Mouse (Mus musculus) erythroblast, embryonic 14.5 days (primary cell): ENCODE measurements at regions not wholly inside any gene's neighbourhood (a gene's known extent, or its start where the extent isn't known, plus 50 kb on each side); places are given as distances from the start of the nearest gene placed in this dataset.

Source experiments
- H3K27me3 ChIP-seq: 2 replicates; pipeline ENCODE4 v1.6.1; 2012; ENCODE audit warnings: inconsistent platforms; ENCODE audit not compliant: control insufficient read depth
- H3K36me3 ChIP-seq: 2 replicates; pipeline ENCODE4 v1.6.1; 2012; ENCODE audit warnings: mild to moderate bottlenecking, inconsistent platforms; ENCODE audit not compliant: control insufficient read depth
- H3K4me1 ChIP-seq: 2 replicates; pipeline ENCODE4 v1.6.1; 2012; ENCODE audit warnings: inconsistent platforms; ENCODE audit not compliant: control insufficient read depth
- H3K4me3 ChIP-seq: replicated peaks from 2 replicates; pipeline ENCODE3; 2012; ENCODE audit warnings: moderate library complexity, mild to moderate bottlenecking, inconsistent platforms
- H3K9me3 ChIP-seq: 2 replicates; pipeline ENCODE4 v1.6.1; 2012; ENCODE audit warnings: low read length, inconsistent platforms, mixed read lengths; ENCODE audit not compliant: control insufficient read depth
- GATA1 ChIP-seq: IDR thresholded peaks from 2 replicates; pipeline ENCODE4 v1.6.1; 2012; ENCODE audit warnings: low read length, inconsistent platforms, mixed read lengths
- TAL1 ChIP-seq: IDR thresholded peaks from 3 replicates; pipeline ENCODE4 v1.6.1; 2012; ENCODE audit warnings: low read length, inconsistent platforms, mixed read lengths

DNA sequence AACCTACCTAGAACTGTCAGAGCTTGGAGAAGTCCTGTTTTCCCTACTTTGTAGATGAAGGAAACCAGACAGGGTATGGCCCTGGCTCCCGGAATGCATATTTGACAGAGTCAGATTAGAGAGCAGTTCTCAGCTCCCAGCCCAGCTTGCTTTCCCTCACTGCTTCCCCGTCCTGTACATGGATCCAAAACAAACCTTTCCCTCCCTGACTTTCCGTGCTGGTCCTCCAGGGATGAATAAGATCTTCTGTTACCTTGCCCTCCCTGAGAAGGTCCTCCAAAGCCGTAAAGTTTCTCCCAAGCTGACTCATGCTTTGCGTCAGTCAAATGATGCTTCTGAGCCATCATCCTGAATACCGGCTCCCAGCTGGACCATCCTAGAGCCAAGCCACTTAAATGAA is 160.2 kb upstream of the Jmjd1c start:
- TF ChIP-seq TAL1 (no peak), GATA1 (no peak)
- Histone ChIP-seq H3K9me3 (no peaks in the 10 kb centered on the region), H3K27me3 (no peaks in the 10 kb centered on the region), H3K36me3 (no peaks in the 10 kb centered on the region), H3K4me1 (no peaks in the 10 kb centered on the region), H3K4me3 (no peak overlapping the region)

GRCm38 (mm10) chr10:66937116-66937515 is 158.8 kb upstream of the Jmjd1c start:
- no peaks in the 10 kb centered on the region for H3K36me3 ChIP-seq
- H3K4me3 ChIP-seq: no peak overlapping the region
- H3K4me1 ChIP-seq: no peaks in the 10 kb centered on the region
- no peaks in the 10 kb centered on the region for H3K9me3 ChIP-seq
- no peaks in the 10 kb centered on the region for H3K27me3 ChIP-seq
- TF ChIP-seq GATA1: no peak
- no peak for TF ChIP-seq TAL1

DNA sequence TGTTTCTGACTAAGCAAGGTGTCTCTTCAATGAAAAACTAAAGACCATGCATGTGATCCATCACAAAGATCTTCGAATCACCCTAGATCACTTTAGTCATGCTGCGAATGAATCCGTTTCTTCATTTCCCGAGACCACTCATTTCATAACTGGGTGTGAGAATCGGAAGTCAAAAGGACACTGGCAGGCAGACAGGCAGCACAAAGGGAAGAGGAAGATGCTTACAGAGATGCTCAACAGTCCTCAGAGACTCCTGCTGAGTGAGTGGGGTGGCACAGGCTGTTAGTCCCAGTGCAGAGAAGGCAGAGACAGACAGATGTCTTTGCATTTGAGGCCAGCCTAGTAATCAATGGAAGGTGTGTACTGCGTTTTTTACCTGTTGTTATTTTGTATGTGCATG is 155.6 kb upstream of the Jmjd1c start:
- no peaks in the 10 kb centered on the region for H3K9me3 ChIP-seq
- no peaks in the 10 kb centered on the region for H3K4me1 ChIP-seq
- no peaks in the 10 kb centered on the region for H3K36me3 ChIP-seq
- TF ChIP-seq GATA1 (no peak), TAL1 (no peak)
- no peak overlapping the region for H3K4me3 ChIP-seq
- H3K27me3 ChIP-seq: no peaks in the 10 kb centered on the region

DNA sequence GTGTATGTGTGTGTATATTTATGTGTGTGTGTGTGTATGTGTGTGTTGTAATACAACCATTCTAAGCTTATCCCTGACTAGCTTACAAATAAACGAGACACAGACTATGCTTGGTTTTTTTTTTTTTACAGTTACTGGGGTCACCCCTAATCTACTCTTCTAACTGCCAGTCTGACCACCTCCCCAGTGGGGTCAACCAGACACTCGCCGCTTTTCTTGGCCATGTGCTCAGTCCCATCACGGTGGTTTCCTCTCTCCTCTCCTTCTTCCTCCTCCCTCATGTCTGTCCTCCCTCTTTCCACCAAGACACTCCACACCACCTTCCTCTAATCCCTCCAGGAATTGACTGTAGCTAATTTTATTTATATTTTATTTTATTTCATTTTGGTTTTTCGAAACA is 155.0 kb upstream of the Jmjd1c start:
- Histone ChIP-seq H3K27me3 (no peaks in the 10 kb centered on the region), H3K4me1 (no peaks in the 10 kb centered on the region), H3K36me3 (no peaks in the 10 kb centered on the region), H3K4me3 (no peak overlapping the region), H3K9me3 (no peaks in the 10 kb centered on the region)
- TF ChIP-seq GATA1 (no peak), TAL1 (no peak)

GRCm38 (mm10) chr10:66941974-66942373 is 154.0 kb upstream of the Jmjd1c start:
- no peaks in the 10 kb centered on the region for H3K27me3 ChIP-seq
- TF ChIP-seq TAL1: no peak
- no peak for TF ChIP-seq GATA1
- no peaks in the 10 kb centered on the region for H3K4me1 ChIP-seq
- no peaks in the 10 kb centered on the region for H3K36me3 ChIP-seq
- H3K9me3 ChIP-seq: no peaks in the 10 kb centered on the region
- no peak overlapping the region for H3K4me3 ChIP-seq

GRCm38 (mm10) chr10:66943875-66944274 is 152.1 kb upstream of the Jmjd1c start:
- Histone ChIP-seq H3K4me3 (no peak overlapping the region), H3K27me3 (no peaks in the 10 kb centered on the region), H3K4me1 (no peaks in the 10 kb centered on the region), H3K36me3 (no peaks in the 10 kb centered on the region), H3K9me3 (no peaks in the 10 kb centered on the region)
- TF ChIP-seq GATA1 (no peak), TAL1 (no peak)

DNA sequence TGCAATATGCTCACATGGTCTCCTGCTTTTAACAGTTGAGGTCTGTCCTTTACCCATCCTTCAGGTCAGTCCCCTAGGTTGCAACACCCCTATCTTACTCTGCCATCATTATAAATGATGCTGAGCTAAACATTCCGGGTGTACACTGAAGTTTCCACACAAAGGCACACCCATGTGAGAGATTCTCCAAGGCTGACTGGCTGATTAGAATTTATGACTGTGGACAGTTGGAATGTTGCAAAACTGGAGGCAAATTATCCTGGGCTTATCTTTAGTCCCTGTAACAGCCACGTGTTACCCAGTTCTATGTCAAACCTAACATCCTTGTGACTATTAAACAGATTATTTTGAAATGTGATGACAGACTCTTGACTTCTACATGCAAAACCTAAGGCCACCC is 149.8 kb upstream of the Jmjd1c start:
- H3K4me1 ChIP-seq: no peaks in the 10 kb centered on the region
- no peaks in the 10 kb centered on the region for H3K9me3 ChIP-seq
- TF ChIP-seq TAL1: no peak
- no peak overlapping the region for H3K4me3 ChIP-seq
- no peaks in the 10 kb centered on the region for H3K27me3 ChIP-seq
- no peaks in the 10 kb centered on the region for H3K36me3 ChIP-seq

DNA sequence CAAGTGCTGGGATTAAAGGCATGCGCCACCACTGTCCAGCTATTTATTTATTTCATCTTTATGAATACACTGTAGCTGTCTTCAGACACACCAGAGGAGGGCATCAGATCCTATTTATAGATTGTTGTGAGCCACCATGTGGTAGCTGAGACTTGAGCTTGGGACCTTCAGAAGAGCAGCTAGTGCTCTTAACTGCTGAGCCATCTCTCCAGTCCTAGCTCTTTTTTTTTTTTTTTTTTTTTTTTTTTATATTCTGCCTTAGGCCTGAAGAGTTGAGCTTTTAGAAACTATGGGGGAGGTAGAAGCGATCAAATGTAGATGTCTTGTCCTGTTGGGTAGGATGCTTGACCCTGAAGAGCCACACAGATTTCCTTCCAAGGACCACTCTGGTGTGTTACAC is 147.6 kb upstream of the Jmjd1c start:
- Histone ChIP-seq H3K4me1 (no peaks in the 10 kb centered on the region), H3K9me3 (no peaks in the 10 kb centered on the region), H3K27me3 (no peaks in the 10 kb centered on the region), H3K4me3 (no peak overlapping the region), H3K36me3 (no peaks in the 10 kb centered on the region)
- TF ChIP-seq GATA1 (no peak), TAL1 (no peak)

DNA sequence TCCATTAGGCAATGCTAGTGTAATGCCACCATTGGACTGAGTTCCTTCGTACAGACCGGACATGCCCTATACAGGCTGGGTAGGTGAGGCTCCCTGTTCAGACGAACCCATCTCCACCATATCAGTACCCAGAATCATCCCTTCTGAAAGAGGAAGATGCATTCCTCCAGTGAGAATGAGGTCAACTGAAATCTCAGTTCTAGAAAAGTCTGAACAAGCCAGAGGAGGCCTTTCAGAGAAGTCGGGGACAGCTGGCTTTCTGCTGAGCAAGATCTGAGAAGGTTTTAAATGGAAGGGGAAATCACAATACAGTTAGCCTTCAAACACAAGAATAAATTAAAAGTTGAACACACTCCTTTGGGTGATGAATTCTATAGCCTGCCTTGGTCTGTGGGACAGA is 145.5 kb upstream of the Jmjd1c start:
- no peaks in the 10 kb centered on the region for H3K27me3 ChIP-seq
- H3K4me3 ChIP-seq: no peak overlapping the region
- TF ChIP-seq TAL1: no peak
- TF ChIP-seq GATA1: no peak
- H3K9me3 ChIP-seq: no peaks in the 10 kb centered on the region
- no peaks in the 10 kb centered on the region for H3K4me1 ChIP-seq
- H3K36me3 ChIP-seq: no peaks in the 10 kb centered on the region

- no peaks in the 10 kb centered on the region for H3K9me3 ChIP-seq
- H3K4me1 ChIP-seq: no peaks in the 10 kb centered on the region
- no peak overlapping the region for H3K4me3 ChIP-seq
- no peaks in the 10 kb centered on the region for H3K27me3 ChIP-seq
- no peaks in the 10 kb centered on the region for H3K36me3 ChIP-seq
- no peak for TF ChIP-seq TAL1
- no peak for TF ChIP-seq GATA1
Measured at GRCm38 (mm10) chr10:66951231-66951822, 144.6 kb upstream of the Jmjd1c start.
